Mouse (Mus musculus): ENCODE results near the gene Uhrf1bp1. TPM values are rescaled to one million over a fixed set of nuclear protein-coding genes. Genes with fewer than 3 reads are reported as not detected.

Gene Uhrf1bp1
- total and polyA plus RNA-seq, 3 experiments = 5.3 to 19.4 (median 14.7) TPM

- Histone ChIP-seq H3K27ac (no peak overlapping the region), H3K4me3 (no peak overlapping the region), H3K27me3 (ENCODE audit: control insufficient read depth, insufficient read depth, low read length) (no peaks in the 10 kb centered on the region), H3K36me3 (ENCODE audit: control insufficient read depth, insufficient read depth, low read length) (no peaks in the 10 kb centered on the region; the same call in 1 of the 2 replicates), H3K9ac (ENCODE audit: low read depth, low read length) (no peak overlapping the region), H3K4me1 (ENCODE audit: control insufficient read depth, insufficient read depth, low read length) (peaks cover 40% of the 10 kb centered on the region), H3K79me2 (replicated peaks; ENCODE audit: control insufficient read depth, insufficient read depth, low read length) (peaks cover 1% of the 10 kb centered on the region; the same call in 1 of the 2 replicates)
- TF ChIP-seq CTCF (IDR thresholded peaks at IDR 0.05) (no peak), EP300 (IDR thresholded peaks at IDR 0.05; ENCODE audit: insufficient read depth, low read depth, low read length) (no peak), POLR2A (IDR thresholded peaks at IDR 0.05; ENCODE audit: insufficient read depth, low read depth, low read length) (no peak)
- 72% methylated on average over 2 of the region's 2 CpGs for WGBS
- intact Hi-C loops (cut with DNase I) = loop anchor here (2.0 kb wide), 2 partner anchors 15 to 25 kb away; no protein-coding TSS in a partner anchor
- DNase-seq = no peak
These were observed 85.5 kb downstream of the Uhrf1bp1 start for GRCm38 (mm10) chr17:27941698-27942097.

- H3K4me1 ChIP-seq (ENCODE audit: control insufficient read depth, insufficient read depth, low read length) = peaks cover 39% of the 10 kb centered on the region
These were observed 85.9 kb downstream of the Uhrf1bp1 start for GRCm38 (mm10) chr17:27942131-27942530.

GRCm38 (mm10) chr17:27945546-27946216, 89.4 kb downstream of the Uhrf1bp1 start:
- Histone ChIP-seq H3K36me3 (ENCODE audit: control insufficient read depth, insufficient read depth, low read length) (no peaks in the 10 kb centered on the region), H3K9ac (ENCODE audit: low read depth, low read length) (no peak overlapping the region), H3K27me3 (ENCODE audit: control insufficient read depth, insufficient read depth, low read length) (no peaks in the 10 kb centered on the region), H3K4me3 (no peak overlapping the region), H3K27ac (peak overlapping the region; percentile 12; the same call in 1 of the 2 replicates), H3K79me2 (replicated peaks; ENCODE audit: control insufficient read depth, insufficient read depth, low read length) (peaks cover 9% of the 10 kb centered on the region), H3K4me1 (ENCODE audit: control insufficient read depth, insufficient read depth, low read length) (peaks cover 17% of the 10 kb centered on the region)
- TF ChIP-seq POLR2A (IDR thresholded peaks at IDR 0.05; ENCODE audit: insufficient read depth, low read depth, low read length) = no peak
- no peak for TF ChIP-seq EP300 (IDR thresholded peaks at IDR 0.05; ENCODE audit: insufficient read depth, low read depth, low read length)
- no peak for TF ChIP-seq CTCF (IDR thresholded peaks at IDR 0.05)
- intact Hi-C loops (cut with DNase I) = no loop called here
- peak in 1 of 2 experiments; percentile 51 for DNase-seq
- 46% methylated on average over 6 of the region's 6 CpGs for WGBS

More at GRCm38 (mm10) chr17:27942131-27942530, 85.9 kb downstream of the Uhrf1bp1 start:
- no peak overlapping the region for H3K9ac ChIP-seq (ENCODE audit: low read depth, low read length)
- WGBS = 96% methylated on average over 4 of the region's 4 CpGs
- DNase-seq = no peak
- H3K4me3 ChIP-seq = no peak overlapping the region
- TF ChIP-seq CTCF (IDR thresholded peaks at IDR 0.05) = no peak
- TF ChIP-seq EP300 (IDR thresholded peaks at IDR 0.05; ENCODE audit: insufficient read depth, low read depth, low read length) = no peak
- TF ChIP-seq POLR2A (IDR thresholded peaks at IDR 0.05; ENCODE audit: insufficient read depth, low read depth, low read length) = no peak
- no peak overlapping the region for H3K27ac ChIP-seq
- no peaks in the 10 kb centered on the region; the same call in 1 of the 2 replicates for H3K36me3 ChIP-seq (ENCODE audit: control insufficient read depth, insufficient read depth, low read length)
- no peaks in the 10 kb centered on the region for H3K27me3 ChIP-seq (ENCODE audit: control insufficient read depth, insufficient read depth, low read length)
- peaks cover 1% of the 10 kb centered on the region; the same call in 1 of the 2 replicates for H3K79me2 ChIP-seq (replicated peaks; ENCODE audit: control insufficient read depth, insufficient read depth, low read length)
- intact Hi-C loops (cut with DNase I) = no loop called here

- no peaks in the 10 kb centered on the region for H3K27me3 ChIP-seq (ENCODE audit: control insufficient read depth, insufficient read depth, low read length)
- no peaks in the 10 kb centered on the region for H3K36me3 ChIP-seq (ENCODE audit: control insufficient read depth, insufficient read depth, low read length)
- H3K4me1 ChIP-seq (ENCODE audit: control insufficient read depth, insufficient read depth, low read length) = peaks cover 14% of the 10 kb centered on the region
- H3K4me3 ChIP-seq = no peak overlapping the region
- no peak overlapping the region; the same call in 1 of the 2 replicates for H3K27ac ChIP-seq
- H3K79me2 ChIP-seq (replicated peaks; ENCODE audit: control insufficient read depth, insufficient read depth, low read length) = peaks cover 9% of the 10 kb centered on the region
- WGBS = 85% methylated on average over 8 of the region's 8 CpGs
- TF ChIP-seq EP300 (IDR thresholded peaks at IDR 0.05; ENCODE audit: insufficient read depth, low read depth, low read length) (no peak), POLR2A (IDR thresholded peaks at IDR 0.05; ENCODE audit: insufficient read depth, low read depth, low read length) (no peak), CTCF (IDR thresholded peaks at IDR 0.05) (no peak)
- no peak for DNase-seq
- H3K9ac ChIP-seq (ENCODE audit: low read depth, low read length) = no peak overlapping the region
- intact Hi-C loops (cut with DNase I) = no loop called here
These were observed 90.1 kb downstream of the Uhrf1bp1 start for GRCm38 (mm10) chr17:27946371-27946770.

GRCm38 (mm10) chr17:27947155-27947554, 90.9 kb downstream of the Uhrf1bp1 start:
- 73% methylated on average over 2 of the region's 2 CpGs for WGBS
- Histone ChIP-seq H3K4me1 (ENCODE audit: control insufficient read depth, insufficient read depth, low read length) (peaks cover 10% of the 10 kb centered on the region), H3K27ac (no peak overlapping the region), H3K4me3 (no peak overlapping the region), H3K9ac (ENCODE audit: low read depth, low read length) (no peak overlapping the region), H3K36me3 (ENCODE audit: control insufficient read depth, insufficient read depth, low read length) (no peaks in the 10 kb centered on the region), H3K79me2 (replicated peaks; ENCODE audit: control insufficient read depth, insufficient read depth, low read length) (peaks cover 9% of the 10 kb centered on the region), H3K27me3 (ENCODE audit: control insufficient read depth, insufficient read depth, low read length) (no peaks in the 10 kb centered on the region)
- DNase-seq = no peak
- intact Hi-C loops (cut with DNase I) = no loop called here
- TF ChIP-seq POLR2A (IDR thresholded peaks at IDR 0.05; ENCODE audit: insufficient read depth, low read depth, low read length) = no peak
- no peak for TF ChIP-seq EP300 (IDR thresholded peaks at IDR 0.05; ENCODE audit: insufficient read depth, low read depth, low read length)
- TF ChIP-seq CTCF (IDR thresholded peaks at IDR 0.05) = peak; percentile 14; the same call in 1 of the 2 replicates

Other genes starting within 250 kb of the Uhrf1bp1 start
- 100 to 1,000 TPM; 330 to 346 TPM for gene Nudt3, start 232.9 kb upstream of the Uhrf1bp1 start, total RNA-seq (2021)
- gene Nudt3, start 232.9 kb upstream of the Uhrf1bp1 start, polyA plus RNA-seq (2012; rRNA removed) = 143 and 189 TPM in 2 replicates
- gene RPS10-NUDT3, start 221.2 kb upstream of the Uhrf1bp1 start, total RNA-seq (2021) = not detected
- not detected in 2 replicates for gene RPS10-NUDT3, start 221.2 kb upstream of the Uhrf1bp1 start, polyA plus RNA-seq (2012; rRNA removed)
- gene Rps10, start 219.8 kb upstream of the Uhrf1bp1 start, total RNA-seq (2021) = 100 to 1,000 TPM; 529 to 604 TPM
- gene Rps10, start 219.8 kb upstream of the Uhrf1bp1 start, polyA plus RNA-seq (2012; rRNA removed) = 448 and 482 TPM in 2 replicates
- under 1 TPM; 0.44 to 0.45 TPM for gene Pacsin1, start 200.9 kb upstream of the Uhrf1bp1 start, total RNA-seq (2021)
- 0.29 and 0.61 TPM in 2 replicates for gene Pacsin1, start 200.9 kb upstream of the Uhrf1bp1 start, polyA plus RNA-seq (2012; rRNA removed)
- gene Spdef, start 127.5 kb upstream of the Uhrf1bp1 start, total RNA-seq (2021) = not detected
- gene Spdef, start 127.5 kb upstream of the Uhrf1bp1 start, polyA plus RNA-seq (2012; rRNA removed) = 0.09 and 0.21 TPM in 2 replicates
- 100 to 1,000 TPM; 136 to 151 TPM for gene D17Wsu92e, start 35.8 kb upstream of the Uhrf1bp1 start, total RNA-seq (2021)
- gene D17Wsu92e, start 35.8 kb upstream of the Uhrf1bp1 start, polyA plus RNA-seq (2012; rRNA removed) = 112 and 163 TPM in 2 replicates
- 10 to 100 TPM; 44.5 to 55.2 TPM for gene Snrpc, start 18.3 kb upstream of the Uhrf1bp1 start, total RNA-seq (2021)
- gene Snrpc, start 18.3 kb upstream of the Uhrf1bp1 start, polyA plus RNA-seq (2012; rRNA removed) = 43.4 and 52.4 TPM in 2 replicates
- gene Anks1, start 52.9 kb downstream of the Uhrf1bp1 start, total RNA-seq (2021) = 10 to 100 TPM; 51.6 to 76.4 TPM
- 64.4 and 90.1 TPM in 2 replicates for gene Anks1, start 52.9 kb downstream of the Uhrf1bp1 start, polyA plus RNA-seq (2012; rRNA removed)
- gene Taf11, start 53.4 kb downstream of the Uhrf1bp1 start, total RNA-seq (2021) = 10 to 100 TPM; 21.5 to 21.6 TPM
- gene Taf11, start 53.4 kb downstream of the Uhrf1bp1 start, polyA plus RNA-seq (2012; rRNA removed) = 12.5 and 13.2 TPM in 2 replicates
- not detected for gene Tcp11, start 224.2 kb downstream of the Uhrf1bp1 start, total RNA-seq (2021)
- gene Tcp11, start 224.2 kb downstream of the Uhrf1bp1 start, polyA plus RNA-seq (2012; rRNA removed) = 1.4 and 1.8 TPM in 2 replicates